16 mouse cellular contexts compared by ENCODE assay signal in the genomic region with DNA sequence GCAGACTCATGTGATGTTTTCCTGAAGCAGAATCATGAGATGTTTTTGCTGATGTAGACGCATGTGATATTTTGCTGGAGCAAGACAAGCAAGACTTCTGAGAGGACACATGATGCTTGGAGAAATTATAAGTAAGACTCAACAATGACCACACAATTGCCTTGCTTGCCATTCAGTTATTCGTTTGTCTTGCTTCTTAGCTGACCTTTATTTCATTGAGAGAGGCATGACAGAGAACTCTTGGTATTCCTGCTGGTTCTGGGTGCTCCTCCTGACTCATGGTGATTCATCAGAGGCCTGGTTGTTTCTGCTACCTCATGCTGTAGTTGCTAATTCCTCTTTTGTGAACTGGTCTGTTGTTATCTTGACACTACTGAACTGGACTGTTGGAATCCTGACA. TPM values are rescaled to one million over a fixed set of nuclear protein-coding genes. Genes with fewer than 3 reads are reported as not detected.
"Had no signal": no experiment of that assay in that cellular context is flagged by ENCODE, and none has a peak within 500 bp of the region (broad histone marks: within the 10 kb centered on the region; RNA-seq: fewer than 3 reads in every experiment).

No protein-coding gene starts in this region.

RNA-seq across cellular contexts. Expression of a gene that starts 13.9 kb away (rescaled TPM):
- total RNA-seq: megakaryocyte, adult 5-6 weeks; megakaryocyte-erythroid progenitor cell, adult 5-6 weeks; neutrophil, adult 5-6 weeks had no signal
- polyA plus RNA-seq: lung, embryonic 14.5 days; lung, embryonic 16.5 days; midbrain, embryonic 10.5 days; midbrain, embryonic 12.5 days; midbrain, embryonic 14.5 days; midbrain, embryonic 16.5 days; neural tube, embryonic 12.5 days; neural tube, embryonic 14.5 days; spleen, adult 2 months; stomach, embryonic 15.5 days; stomach, postnatal 0 days; testis, adult 2 months; thymus, adult 2 months had no signal
